Mouse (Mus musculus): ENCODE measurements around the gene Adam15.

Gene Adam15

GRCm38 (mm10) chr3:89354816-89355511, 5.2 kb upstream of the Adam15 start:
- peak; percentile 70 for DNase-seq (ENCODE audit: low read depth, low spot score)

- no peak for DNase-seq (ENCODE audit: low read depth, low spot score)
These were observed 1.5 kb upstream of the Adam15 start for GRCm38 (mm10) chr3:89351271-89351670.

- no peak for DNase-seq (ENCODE audit: low read depth, low spot score)
These were observed 606 bp downstream of the Adam15 start for GRCm38 (mm10) chr3:89348911-89349868.

- DNase-seq (ENCODE audit: low read depth, low spot score) = no peak
These were observed 1.9 kb downstream of the Adam15 start for GRCm38 (mm10) chr3:89347916-89348315.

GRCm38 (mm10) chr3:89346815-89347540, 2.8 kb downstream of the Adam15 start:
- DNase-seq (ENCODE audit: low read depth, low spot score) = no peak

- no peak for DNase-seq (ENCODE audit: low read depth, low spot score)
These were observed 6.5 kb downstream of the Adam15 start for GRCm38 (mm10) chr3:89343279-89343678.

- no peak for DNase-seq (ENCODE audit: low read depth, low spot score)
These were observed 8.0 kb downstream of the Adam15 start for GRCm38 (mm10) chr3:89341794-89342193.

- peak; percentile 73 for DNase-seq (ENCODE audit: low read depth, low spot score)
These were observed 9.3 kb downstream of the Adam15 start for GRCm38 (mm10) chr3:89340465-89340864.

- DNase-seq (ENCODE audit: low read depth, low spot score) = no peak
These were observed 10.4 kb downstream of the Adam15 start for GRCm38 (mm10) chr3:89339416-89339815.

GRCm38 (mm10) chr3:89337721-89338578, 11.8 kb downstream of the Adam15 start, which contains the start of gene Efna4:
Efna4 (minus strand) TSS chr3:89338028.
- no peak for DNase-seq (ENCODE audit: low read depth, low spot score)

GRCm38 (mm10) chr3:89337062-89337720, 12.6 kb downstream of the Adam15 start:
- no peak for DNase-seq (ENCODE audit: low read depth, low spot score)

GRCm38 (mm10) chr3:89336529-89336928, 13.3 kb downstream of the Adam15 start:
- no peak for DNase-seq (ENCODE audit: low read depth, low spot score)

- DNase-seq (ENCODE audit: low read depth, low spot score) = no peak
These were observed 16.7 kb downstream of the Adam15 start for GRCm38 (mm10) chr3:89333053-89333452.

GRCm38 (mm10) chr3:89332476-89332875, 17.3 kb downstream of the Adam15 start:
- no peak for DNase-seq (ENCODE audit: low read depth, low spot score)

- no peak for DNase-seq (ENCODE audit: low read depth, low spot score)
These were observed 17.8 kb downstream of the Adam15 start for GRCm38 (mm10) chr3:89332013-89332412.

GRCm38 (mm10) chr3:89331561-89331960, 18.2 kb downstream of the Adam15 start:
- DNase-seq (ENCODE audit: low read depth, low spot score) = no peak

GRCm38 (mm10) chr3:89330948-89331347, 18.8 kb downstream of the Adam15 start:
- no peak for DNase-seq (ENCODE audit: low read depth, low spot score)

GRCm38 (mm10) chr3:89330346-89330745, 19.4 kb downstream of the Adam15 start:
- DNase-seq (ENCODE audit: low read depth, low spot score) = no peak

GRCm38 (mm10) chr3:89328623-89329022, 21.2 kb downstream of the Adam15 start:
- no peak for DNase-seq (ENCODE audit: low read depth, low spot score)

GRCm38 (mm10) chr3:89327371-89327870, 22.4 kb downstream of the Adam15 start:
- no peak for DNase-seq (ENCODE audit: low read depth, low spot score)

All from retina, postnatal 7 days (tissue).